24 mouse cellular contexts compared by ENCODE assay signal in genomic region chr5:103357558-103357957, GRCm38 (mm10).
"Had no signal": no experiment of that assay in that cellular context is flagged by ENCODE, and none has a peak within 500 bp of the region (broad histone marks: within the 10 kb centered on the region; RNA-seq: fewer than 3 reads in every experiment).

No protein-coding gene starts in this region.

- H3K36me3 ChIP-seq: heart, embryonic 10.5 days; heart, embryonic 12.5 days; hindbrain, embryonic 10.5 days; hindbrain, embryonic 12.5 days; intestine, embryonic 15.5 days; limb, embryonic 10.5 days; limb, embryonic 12.5 days had no signal

- H3K4me1 ChIP-seq: heart, embryonic 10.5 days; heart, embryonic 12.5 days; intestine, embryonic 15.5 days; limb, embryonic 10.5 days; limb, embryonic 12.5 days had no signal

- ATAC-seq: forebrain, embryonic 16.5 days; hindbrain, embryonic 16.5 days; inflammation-experienced regulatory T-cells, adult 6 months; intestine, embryonic 15.5 days; intestine, postnatal 0 days had no signal

- H3K4me2 ChIP-seq: heart, embryonic 12.5 days; hindbrain, embryonic 12.5 days; hindbrain, embryonic 14.5 days; intestine, embryonic 15.5 days; limb, embryonic 12.5 days had no signal

- H3K4me3 ChIP-seq: gastrocnemius, adult 2 months; heart, embryonic 10.5 days; heart, embryonic 12.5 days; hindbrain, embryonic 10.5 days; hindbrain, embryonic 12.5 days; intestine, embryonic 15.5 days; layer of hippocampus, adult 2 months; left cerebral cortex, adult 2 months; limb, embryonic 10.5 days; limb, embryonic 12.5 days had no signal

- H3K27me3 ChIP-seq: hindbrain, embryonic 12.5 days; limb, embryonic 12.5 days had no signal

- H3K27ac ChIP-seq: gastrocnemius, adult 2 months; heart, embryonic 10.5 days; hindbrain, embryonic 10.5 days; hindbrain, embryonic 12.5 days; hindbrain, embryonic 14.5 days; intestine, embryonic 15.5 days; layer of hippocampus, adult 2 months; left cerebral cortex, adult 2 months; limb, embryonic 10.5 days; limb, embryonic 12.5 days had no signal

- H3K9me3 ChIP-seq: heart, embryonic 10.5 days; heart, embryonic 12.5 days; hindbrain, embryonic 12.5 days; intestine, embryonic 15.5 days; limb, embryonic 10.5 days; limb, embryonic 12.5 days had no signal

- H3K9ac ChIP-seq: heart, embryonic 12.5 days; hindbrain, embryonic 12.5 days; hindbrain, embryonic 14.5 days; intestine, embryonic 15.5 days; limb, embryonic 12.5 days had no signal

- DNase-seq: gastrocnemius, adult 2 months; gastrocnemius, postnatal 10 days; gastrocnemius, postnatal 25 days; heart, adult 18-20 months; heart, postnatal 10 days; heart, postnatal 4 days; kidney, adult 18-20 months; kidney, postnatal 10 days; kidney, postnatal 25 days; kidney, postnatal 4 days had no signal
